17 mouse cellular contexts compared by ENCODE assay signal in genomic region chr7:115903931-115904797, GRCm38 (mm10).
DNase-seq lines count a peak whose midpoint lies in the region; ATAC-seq and TF ChIP-seq lines count a peak whose summit lies in the region.
"Had no signal": no experiment of that assay in that cellular context is flagged by ENCODE, and none has a peak within 500 bp of the region (broad histone marks: within the 10 kb centered on the region; RNA-seq: fewer than 3 reads in every experiment).

No protein-coding gene starts in this region.

- peak; percentile 47; the same call in 1 of the 2 replicates for TF ChIP-seq EP300 in liver, embryonic 14.5 days (IDR thresholded peaks at IDR 0.05; ENCODE audit: low read depth)

- H3K9ac ChIP-seq in forebrain, embryonic 11.5 days (ENCODE audit: low read length) = no peak overlapping the region
- no peak overlapping the region for H3K9ac ChIP-seq in forebrain, embryonic 15.5 days (replicated peaks)
- no peak overlapping the region for H3K9ac ChIP-seq in liver, embryonic 14.5 days (replicated peaks)
- no peak overlapping the region for H3K9ac ChIP-seq in midbrain, embryonic 16.5 days (ENCODE audit: low read depth, low read length)
- H3K9ac ChIP-seq: heart, embryonic 15.5 days; limb, embryonic 15.5 days had no signal

- ATAC-seq in forebrain, embryonic 11.5 days (replicated peaks; ENCODE audit: low FRiP score) = no peak
- ATAC-seq in forebrain, embryonic 15.5 days (replicated peaks) = peak; percentile 60; the same call in 1 of the 2 replicates
- ATAC-seq in liver, embryonic 14.5 days (ENCODE audit: insufficient read depth) = peak; percentile 78
- ATAC-seq in midbrain, embryonic 16.5 days = peak; percentile 54; the same call in 1 of the 2 replicates

- no peak overlapping the region for H3K4me3 ChIP-seq in forebrain, embryonic 10.5 days
- no peak overlapping the region for H3K4me3 ChIP-seq in forebrain, embryonic 11.5 days (ENCODE audit: low read depth, low read length)
- H3K4me3 ChIP-seq in forebrain, embryonic 15.5 days = no peak overlapping the region
- H3K4me3 ChIP-seq in liver, embryonic 14.5 days (ENCODE audit: insufficient read depth in 1 of 2, low read depth in 2 of 2, low read length in 2 of 2) = no peak overlapping the region
- H3K4me3 ChIP-seq in midbrain, embryonic 16.5 days (ENCODE audit: low read depth, low read length) = no peak overlapping the region
- H3K4me3 ChIP-seq: erythroblast, embryonic 14.5 days; heart, embryonic 15.5 days; limb, embryonic 15.5 days; myocyte had no signal

- no peaks in the 10 kb centered on the region for H3K9me3 ChIP-seq in forebrain, embryonic 10.5 days
- H3K9me3 ChIP-seq in forebrain, embryonic 11.5 days (ENCODE audit: control insufficient read depth, low read length) = no peaks in the 10 kb centered on the region
- no peaks in the 10 kb centered on the region for H3K9me3 ChIP-seq in forebrain, embryonic 15.5 days
- no peaks in the 10 kb centered on the region for H3K9me3 ChIP-seq in liver, embryonic 14.5 days (ENCODE audit: control insufficient read depth, low read length)
- H3K9me3 ChIP-seq in midbrain, embryonic 16.5 days (replicated peaks; ENCODE audit: control insufficient read depth, low read length, poor library complexity, severe bottlenecking) = no peaks in the 10 kb centered on the region
- H3K9me3 ChIP-seq: heart, embryonic 15.5 days; limb, embryonic 15.5 days had no signal

- peaks cover 64% of the 10 kb centered on the region for H3K4me1 ChIP-seq in forebrain, embryonic 10.5 days
- H3K4me1 ChIP-seq in forebrain, embryonic 11.5 days (replicated peaks; ENCODE audit: control insufficient read depth, insufficient read depth, low read length) = peaks cover 14% of the 10 kb centered on the region
- peaks cover 26% of the 10 kb centered on the region for H3K4me1 ChIP-seq in forebrain, embryonic 15.5 days
- peaks cover 0 to 11% of the 10 kb centered on the region in 2 experiments; a peak in 3 of 4 replicates for H3K4me1 ChIP-seq in liver, embryonic 14.5 days (replicated peaks; ENCODE audit: control insufficient read depth in 2 of 2, insufficient read depth in 2 of 2, low read length in 1 of 2)
- H3K4me1 ChIP-seq in midbrain, embryonic 16.5 days (ENCODE audit: control insufficient read depth, insufficient read depth, low read length) = peaks cover 8% of the 10 kb centered on the region; the same call in 1 of the 2 replicates
- H3K4me1 ChIP-seq: limb, embryonic 15.5 days had no signal

- 43% methylated on average over 5 of the region's 5 CpGs for WGBS in forebrain, embryonic 10.5 days
- 34% methylated on average over 5 of the region's 5 CpGs for WGBS in forebrain, embryonic 11.5 days
- WGBS in forebrain, embryonic 15.5 days = 30% methylated on average over 5 of the region's 5 CpGs
- 18% methylated on average over 5 of the region's 5 CpGs for WGBS in liver, embryonic 14.5 days (ENCODE audit: insufficient replicate concordance)
- WGBS in midbrain, embryonic 16.5 days = 32% methylated on average over 5 of the region's 5 CpGs

- H3K27me3 ChIP-seq in forebrain, embryonic 10.5 days (ENCODE audit: poor library complexity, severe bottlenecking) = no peaks in the 10 kb centered on the region
- H3K27me3 ChIP-seq in forebrain, embryonic 11.5 days (ENCODE audit: control insufficient read depth, insufficient read depth, low read length) = no peaks in the 10 kb centered on the region
- no peaks in the 10 kb centered on the region for H3K27me3 ChIP-seq in forebrain, embryonic 15.5 days
- no peaks in the 10 kb centered on the region for H3K27me3 ChIP-seq in liver, embryonic 14.5 days (ENCODE audit: control insufficient read depth, insufficient read depth, low read length)
- no peaks in the 10 kb centered on the region for H3K27me3 ChIP-seq in midbrain, embryonic 16.5 days (ENCODE audit: control insufficient read depth, insufficient read depth, low read depth, low read length)
- H3K27me3 ChIP-seq: heart, embryonic 15.5 days; limb, embryonic 15.5 days had no signal

- H3K27ac ChIP-seq in forebrain, embryonic 10.5 days = peak overlapping the region; percentile 78
- H3K27ac ChIP-seq in forebrain, embryonic 11.5 days (ENCODE audit: low read depth, low read length) = no peak overlapping the region
- H3K27ac ChIP-seq in forebrain, embryonic 15.5 days (replicated peaks) = no peak overlapping the region
- H3K27ac ChIP-seq in liver, embryonic 14.5 days = no peak overlapping the region
- H3K27ac ChIP-seq in midbrain, embryonic 16.5 days (ENCODE audit: low read length) = no peak overlapping the region
- H3K27ac ChIP-seq: heart, embryonic 15.5 days; limb, embryonic 15.5 days had no signal

- H3K36me3 ChIP-seq in forebrain, embryonic 10.5 days (replicated peaks) = peaks cover 5% of the 10 kb centered on the region; the same call in 1 of the 2 replicates
- no peaks in the 10 kb centered on the region for H3K36me3 ChIP-seq in forebrain, embryonic 11.5 days (ENCODE audit: control insufficient read depth, insufficient read depth, low read length)
- no peaks in the 10 kb centered on the region for H3K36me3 ChIP-seq in forebrain, embryonic 15.5 days
- H3K36me3 ChIP-seq in liver, embryonic 14.5 days (replicated peaks; ENCODE audit: control insufficient read depth, insufficient read depth, low read depth) = no peaks in the 10 kb centered on the region
- H3K36me3 ChIP-seq in midbrain, embryonic 16.5 days (ENCODE audit: control insufficient read depth, insufficient read depth, low read length) = no peaks in the 10 kb centered on the region
- H3K36me3 ChIP-seq: heart, embryonic 15.5 days; limb, embryonic 15.5 days had no signal

- TF ChIP-seq CTCF in liver, embryonic 14.5 days (IDR thresholded peaks at IDR 0.05; ENCODE audit: low read depth) = no peak

- no peak overlapping the region for H3K4me2 ChIP-seq in forebrain, embryonic 11.5 days (ENCODE audit: low read depth, low read length, severe bottlenecking)
- H3K4me2 ChIP-seq in forebrain, embryonic 15.5 days (replicated peaks) = peak overlapping the region; percentile 22
- no peak overlapping the region for H3K4me2 ChIP-seq in liver, embryonic 14.5 days (ENCODE audit: low read depth)
- no peak overlapping the region for H3K4me2 ChIP-seq in midbrain, embryonic 16.5 days (ENCODE audit: low read length)
- H3K4me2 ChIP-seq: heart, embryonic 15.5 days; limb, embryonic 15.5 days had no signal

- no peak for DNase-seq in forebrain, embryonic 10.5 days (ENCODE audit: extremely low spot score, low spot score)
- DNase-seq in forebrain, embryonic 11.5 days (ENCODE audit: low spot score) = no peak
- DNase-seq in liver, embryonic 14.5 days (ENCODE audit: low read depth in 3 of 3, low spot score in 3 of 3) = no peak
- no peak for DNase-seq in adrenal gland, postnatal 14 days
- no peak for DNase-seq in embryo, embryonic 10 days (ENCODE audit: low spot score)
- no peak for DNase-seq in frontal cortex, postnatal 25 days (ENCODE audit: low spot score in 2 of 2)
- DNase-seq: adrenal gland, adult 8-10 months; cerebellum, postnatal 25 days; gastrocnemius, postnatal 14 days; kidney, postnatal 10 days; lung, postnatal 4 days had no signal
